Mouse (Mus musculus) liver, embryonic 14.5 days (tissue): ENCODE data around the gene Fgl2.

Source experiments
- CTCF ChIP-seq: IDR thresholded peaks from 2 replicates; pipeline ENCODE4 v1.5.1; 2016; ENCODE audit warnings: antibody characterized with exemption, low read depth, control low read depth
- EP300 ChIP-seq: IDR thresholded peaks from 2 replicates; pipeline ENCODE4 v1.6.1; 2016; ENCODE audit warnings: antibody characterized with exemption, low read depth

DNA sequence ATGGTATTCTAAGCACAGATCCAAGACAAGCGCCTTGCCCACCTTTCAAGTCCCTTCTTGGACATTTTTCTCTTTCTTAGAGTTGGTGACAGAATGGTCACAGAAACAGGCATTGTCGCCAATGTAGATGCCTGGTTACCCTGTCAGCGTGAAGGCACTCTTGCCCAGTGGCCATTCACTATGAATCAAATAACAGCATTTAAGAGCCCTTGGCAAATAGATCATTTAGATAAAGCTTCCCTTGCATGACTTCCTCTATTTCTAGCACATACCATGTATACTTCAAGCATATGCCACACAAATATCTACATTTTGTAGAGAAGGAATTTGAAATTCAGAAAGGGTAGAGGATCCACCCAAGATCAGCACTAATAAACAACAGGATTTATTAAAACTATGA is 40.9 kb downstream of the Fgl2 start:
- TF ChIP-seq CTCF (no peak), EP300 (no peak)
